ENCODE assay signal across 23 mouse cellular contexts in the genomic region with DNA sequence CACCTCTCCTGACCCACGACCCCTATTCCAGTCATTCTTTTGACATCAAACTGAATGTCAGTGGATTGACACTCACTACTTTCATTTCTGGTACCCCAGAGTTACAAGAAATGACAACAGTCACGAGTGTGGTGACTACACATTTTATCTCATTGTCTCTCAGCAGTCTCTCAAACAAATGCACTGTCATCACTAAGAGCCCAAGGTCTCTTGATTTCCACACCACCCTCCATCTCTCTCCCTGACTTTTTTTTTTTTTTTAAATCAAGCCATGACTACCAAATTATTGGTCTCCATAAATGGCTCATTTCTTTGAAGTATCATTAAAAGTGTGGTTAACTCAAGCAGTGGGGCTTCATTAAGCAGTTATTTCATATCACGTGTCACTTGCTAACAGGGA. TPM values are rescaled to one million over a fixed set of nuclear protein-coding genes. Genes with fewer than 3 reads are reported as not detected.
DNase-seq lines count a peak whose midpoint lies in the region; ATAC-seq and TF ChIP-seq lines count a peak whose summit lies in the region.
"Had no signal": no experiment of that assay in that cellular context is flagged by ENCODE, and none has a peak within 500 bp of the region (broad histone marks: within the 10 kb centered on the region; RNA-seq: fewer than 3 reads in every experiment).

No protein-coding gene starts in this region.

- peak; percentile 21 for DNase-seq in adrenal gland, adult 2 months
- DNase-seq in adrenal gland, postnatal 25 days = no peak
- no peak for DNase-seq in liver
- no peak for DNase-seq in lung, postnatal 0 days (ENCODE audit: low spot score)
- DNase-seq: adrenal gland, adult 8-10 months; adrenal gland, postnatal 36 days; cerebellum, adult 18-20 months; cerebellum, adult 9-10 months; cerebellum, postnatal 14 days; gastrocnemius, postnatal 10 days; gastrocnemius, postnatal 36 days; heart, adult 2 months; heart, postnatal 14 days; heart, postnatal 4 days had no signal

- H3K9me3 ChIP-seq in liver, embryonic 15.5 days (replicated peaks) = no peaks in the 10 kb centered on the region
- no peaks in the 10 kb centered on the region for H3K9me3 ChIP-seq in lung, embryonic 16.5 days (ENCODE audit: control insufficient read depth, low read length)
- H3K9me3 ChIP-seq in lung, postnatal 0 days (ENCODE audit: low read length) = no peaks in the 10 kb centered on the region
- H3K9me3 ChIP-seq: forebrain, embryonic 10.5 days; forebrain, embryonic 13.5 days; heart, embryonic 10.5 days; heart, embryonic 13.5 days had no signal

- H3K27ac ChIP-seq in liver, embryonic 15.5 days (replicated peaks) = peak overlapping the region; percentile 72
- H3K27ac ChIP-seq in lung, embryonic 16.5 days (ENCODE audit: low read length) = peak overlapping the region; percentile 70
- no peak overlapping the region for H3K27ac ChIP-seq in lung, postnatal 0 days (ENCODE audit: low read length)
- H3K27ac ChIP-seq: forebrain, embryonic 10.5 days; forebrain, embryonic 13.5 days; heart, adult 2 months; heart, embryonic 10.5 days; heart, embryonic 13.5 days; hindbrain, embryonic 14.5 days; hindbrain, postnatal 0 days had no signal

- TF ChIP-seq CTCF in lung, postnatal 0 days (IDR thresholded peaks at IDR 0.05) = no peak

- TF ChIP-seq EP300 in lung, postnatal 0 days (IDR thresholded peaks at IDR 0.05) = no peak

- no peak for ATAC-seq in liver, embryonic 15.5 days (ENCODE audit: insufficient read depth)
- ATAC-seq in lung, embryonic 16.5 days (ENCODE audit: low read depth) = no peak
- ATAC-seq in lung, postnatal 0 days = no peak
- ATAC-seq: forebrain, embryonic 13.5 days; forebrain, embryonic 16.5 days; hindbrain, postnatal 0 days had no signal

- H3K27me3 ChIP-seq in liver, embryonic 15.5 days = no peaks in the 10 kb centered on the region
- no peaks in the 10 kb centered on the region for H3K27me3 ChIP-seq in lung, embryonic 16.5 days (ENCODE audit: control insufficient read depth, insufficient read depth, low read depth, low read length)
- no peaks in the 10 kb centered on the region for H3K27me3 ChIP-seq in lung, postnatal 0 days (replicated peaks; ENCODE audit: insufficient read depth, low read length)
- H3K27me3 ChIP-seq: forebrain, embryonic 13.5 days; heart, embryonic 13.5 days had no signal

- H3K9ac ChIP-seq in liver, embryonic 15.5 days = no peak overlapping the region
- H3K9ac ChIP-seq in lung, embryonic 16.5 days (ENCODE audit: low read length) = no peak overlapping the region
- no peak overlapping the region for H3K9ac ChIP-seq in lung, postnatal 0 days (replicated peaks; ENCODE audit: low read depth)
- H3K9ac ChIP-seq: forebrain, embryonic 13.5 days; heart, embryonic 13.5 days; hindbrain, embryonic 14.5 days had no signal

- no peak overlapping the region for H3K4me2 ChIP-seq in liver, embryonic 15.5 days
- H3K4me2 ChIP-seq in lung, embryonic 16.5 days (ENCODE audit: low read depth, low read length) = no peak overlapping the region
- H3K4me2 ChIP-seq in lung, postnatal 0 days (replicated peaks; ENCODE audit: low read depth, low read length) = no peak overlapping the region
- H3K4me2 ChIP-seq: forebrain, embryonic 13.5 days; heart, embryonic 13.5 days; hindbrain, embryonic 14.5 days had no signal

- WGBS in liver, embryonic 15.5 days (ENCODE audit: insufficient replicate concordance) = 46% methylated on average over 3 of the region's 3 CpGs
- WGBS in lung, embryonic 16.5 days = 78% methylated on average over 3 of the region's 3 CpGs
- 84% methylated on average over 3 of the region's 3 CpGs for WGBS in lung, postnatal 0 days

- H3K4me3 ChIP-seq in liver, embryonic 15.5 days (replicated peaks) = no peak overlapping the region
- no peak overlapping the region for H3K4me3 ChIP-seq in lung, embryonic 16.5 days (ENCODE audit: low read length)
- H3K4me3 ChIP-seq in lung, postnatal 0 days (ENCODE audit: low read depth, low read length) = no peak overlapping the region
- H3K4me3 ChIP-seq: forebrain, embryonic 10.5 days; forebrain, embryonic 13.5 days; heart, adult 2 months; heart, embryonic 10.5 days; heart, embryonic 13.5 days had no signal

- no peaks in the 10 kb centered on the region for H3K36me3 ChIP-seq in liver, embryonic 15.5 days (replicated peaks)
- H3K36me3 ChIP-seq in lung, embryonic 16.5 days (ENCODE audit: control insufficient read depth, insufficient read depth, low read length) = no peaks in the 10 kb centered on the region
- no peaks in the 10 kb centered on the region for H3K36me3 ChIP-seq in lung, postnatal 0 days (ENCODE audit: insufficient read depth, low read length)
- H3K36me3 ChIP-seq: forebrain, embryonic 10.5 days; heart, embryonic 10.5 days; heart, embryonic 13.5 days had no signal

- H3K4me1 ChIP-seq in liver, embryonic 15.5 days (replicated peaks) = peaks cover 30% of the 10 kb centered on the region
- peaks cover 11% of the 10 kb centered on the region for H3K4me1 ChIP-seq in lung, embryonic 16.5 days (replicated peaks; ENCODE audit: control insufficient read depth, insufficient read depth, low read length)
- H3K4me1 ChIP-seq in lung, postnatal 0 days (ENCODE audit: insufficient read depth, low read depth, low read length) = no peaks in the 10 kb centered on the region
- H3K4me1 ChIP-seq: forebrain, embryonic 13.5 days had no signal

RNA-seq across cellular contexts. Expression of a gene that starts 16.7 kb away (rescaled TPM):
- 10 to 100 TPM in 1 of 2 experiments, 1 to 10 TPM in 1; 1.4 to 40.9 TPM for total RNA-seq in adrenal gland, adult 2 months (2021)
- 0.46 and 0.83 TPM in 2 replicates for polyA plus RNA-seq in adrenal gland, adult 2 months (2012; rRNA removed)
- 10.8 and 22.8 TPM in 2 replicates for total RNA-seq in adrenal gland, postnatal 25 days (2021)
- 0.12 TPM in 1 of 2 replicates, not detected in the other for polyA plus RNA-seq in liver, embryonic 15.5 days (2015; fragmentation: Nextera tagmentation; extraction: Ambion mirVana)
- 2.0 and 2.3 TPM in 2 replicates for polyA plus RNA-seq in lung, embryonic 16.5 days (2015; fragmentation: Nextera tagmentation; extraction: Ambion mirVana)
- polyA plus RNA-seq in lung, postnatal 0 days (2015; fragmentation: Nextera tagmentation; extraction: Ambion mirVana) = 5.5 and 8.1 TPM in 2 replicates
- total RNA-seq: heart, postnatal 4 days had no signal

RNA-seq across cellular contexts. Expression of a gene that starts 17.1 kb away (rescaled TPM):
- 10 to 100 TPM in 1 of 2 experiments, 1 to 10 TPM in 1; 9.9 to 16.7 TPM for total RNA-seq in adrenal gland, adult 2 months (2021)
- 20.1 and 22.0 TPM in 2 replicates for polyA plus RNA-seq in adrenal gland, adult 2 months (2012; rRNA removed)
- 12.7 and 17.9 TPM in 2 replicates for total RNA-seq in adrenal gland, postnatal 25 days (2021)
- 1.1 and 1.3 TPM in 2 replicates for polyA plus RNA-seq in liver, embryonic 15.5 days (2015; fragmentation: Nextera tagmentation; extraction: Ambion mirVana)
- polyA plus RNA-seq in lung, embryonic 16.5 days (2015; fragmentation: Nextera tagmentation; extraction: Ambion mirVana) = 12.4 and 12.9 TPM in 2 replicates
- polyA plus RNA-seq in lung, postnatal 0 days (2015; fragmentation: Nextera tagmentation; extraction: Ambion mirVana) = 7.1 and 9.6 TPM in 2 replicates
